Mouse (Mus musculus) ovary, postnatal 10 days (tissue): Measurements from ENCODE around the gene Trmo.

Experiments used
- DNase-seq: peaks from one replicate; pipeline ENCODE4 v3.0.0; 2022; ENCODE audit warnings: low spot score

Gene Trmo

DNA sequence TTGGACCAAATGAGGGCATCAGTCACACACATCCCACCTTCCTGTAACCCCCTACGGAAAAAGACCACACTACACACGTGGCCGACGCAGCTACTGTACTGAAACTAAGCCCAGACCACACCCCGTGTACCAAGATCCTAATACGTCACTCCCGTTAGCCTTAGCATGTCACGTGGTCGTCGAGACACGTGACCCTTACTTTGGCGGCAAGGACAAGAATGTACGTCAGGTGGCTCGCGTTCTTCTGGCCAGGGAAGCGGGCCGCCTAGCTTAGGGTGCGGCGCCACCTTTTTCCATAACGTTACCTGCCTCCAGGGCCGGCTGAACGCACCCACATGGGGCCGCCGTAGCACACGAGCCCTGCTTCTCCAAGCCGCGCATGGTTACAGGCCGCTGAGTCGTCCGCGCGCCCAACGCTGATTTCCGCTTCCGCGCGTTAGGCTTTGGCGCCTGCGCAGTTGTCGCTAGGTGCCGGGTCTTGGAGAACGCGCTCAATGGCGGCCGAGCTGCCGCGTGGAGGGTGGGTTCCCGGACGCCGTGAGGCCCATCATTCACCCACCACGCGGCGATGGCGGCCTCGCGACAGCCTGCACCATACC is at the start of gene Trmo:
Trmo (minus strand) TSS at position 425 of the 599 bp plus-strand sequence.
- DNase-seq: peak; percentile 93

DNA sequence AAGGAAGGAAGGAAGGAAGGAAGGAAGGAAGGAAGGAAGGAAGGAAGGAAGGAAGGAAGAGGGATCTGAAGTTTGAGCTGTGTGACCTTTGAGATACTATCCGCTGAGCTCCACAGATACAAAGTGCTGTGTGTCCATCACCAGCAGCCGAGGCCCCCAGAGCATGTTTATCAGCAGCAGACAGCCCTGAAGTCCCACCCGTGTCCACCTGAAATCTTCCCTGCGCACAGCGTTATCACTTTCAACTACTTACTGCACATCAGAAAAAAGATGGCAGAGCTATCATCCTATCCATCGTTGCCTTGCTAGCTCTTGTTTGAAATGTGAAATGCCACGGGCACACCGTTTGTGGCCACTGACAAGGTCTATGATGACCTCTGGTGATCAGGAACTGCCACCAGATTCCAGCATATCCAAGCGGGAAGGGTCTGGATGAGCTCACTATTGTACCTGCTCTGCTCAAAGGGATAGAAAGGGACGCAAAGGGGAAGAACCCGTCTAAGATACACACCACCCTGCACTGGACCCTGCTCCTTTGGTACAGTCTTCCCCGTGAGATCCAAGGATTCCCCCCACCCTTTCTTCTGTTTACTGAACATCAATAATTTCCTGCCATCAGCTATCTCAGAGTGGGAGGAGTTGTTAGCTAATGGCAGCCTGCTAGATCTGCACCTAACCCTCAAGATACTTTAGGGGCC is 43.3 kb upstream of the Trmo start:
- no peak for DNase-seq

DNA sequence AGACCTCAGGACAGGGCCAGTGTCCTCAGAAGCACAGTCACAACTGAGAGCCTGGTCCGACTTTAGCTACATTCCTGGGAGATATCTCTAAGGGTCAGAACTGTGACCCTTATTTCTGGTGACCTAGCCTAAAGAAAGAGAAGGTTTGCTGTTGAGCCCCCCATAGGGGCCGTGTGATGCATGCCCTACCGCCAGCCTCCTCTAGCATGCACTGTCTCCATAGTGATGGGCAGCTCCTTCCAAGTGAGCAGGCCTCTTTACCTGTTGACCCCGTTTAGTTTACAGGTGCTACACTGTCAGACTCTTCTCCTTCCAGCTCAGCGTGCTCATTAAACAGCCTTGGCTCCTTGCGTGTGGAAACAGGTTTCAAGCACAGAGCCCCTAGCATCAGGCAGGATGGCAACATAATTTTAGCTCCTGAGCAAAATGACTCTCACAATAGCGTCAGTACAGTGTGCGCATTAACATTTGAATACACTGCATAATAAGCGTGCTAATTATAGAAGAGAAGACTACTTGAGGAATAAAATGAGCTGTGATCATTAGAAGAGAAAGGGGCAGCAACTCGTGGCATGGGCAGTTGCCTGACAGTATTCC is 39.8 kb upstream of the Trmo start:
- no peak for DNase-seq

DNA sequence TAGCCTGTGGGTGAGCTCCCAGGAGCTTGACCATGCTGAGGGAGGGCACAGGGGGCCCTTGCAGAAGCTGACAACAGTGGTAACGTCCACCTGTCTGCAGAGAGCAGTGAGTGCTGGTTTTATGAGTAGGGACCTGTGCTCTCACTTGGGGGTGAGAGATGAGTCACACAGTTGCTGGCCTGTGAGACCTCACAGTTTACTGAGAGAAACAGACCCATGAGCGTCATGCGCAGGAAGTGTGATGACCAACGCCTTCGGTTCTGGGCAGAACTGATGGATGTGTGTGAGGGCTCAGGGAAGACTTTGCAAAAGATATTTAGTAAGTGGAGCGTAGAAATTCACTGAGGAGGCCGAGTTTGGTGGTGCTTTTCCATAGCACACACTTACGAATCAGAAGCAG is 33.4 kb upstream of the Trmo start:
- DNase-seq: no peak

DNA sequence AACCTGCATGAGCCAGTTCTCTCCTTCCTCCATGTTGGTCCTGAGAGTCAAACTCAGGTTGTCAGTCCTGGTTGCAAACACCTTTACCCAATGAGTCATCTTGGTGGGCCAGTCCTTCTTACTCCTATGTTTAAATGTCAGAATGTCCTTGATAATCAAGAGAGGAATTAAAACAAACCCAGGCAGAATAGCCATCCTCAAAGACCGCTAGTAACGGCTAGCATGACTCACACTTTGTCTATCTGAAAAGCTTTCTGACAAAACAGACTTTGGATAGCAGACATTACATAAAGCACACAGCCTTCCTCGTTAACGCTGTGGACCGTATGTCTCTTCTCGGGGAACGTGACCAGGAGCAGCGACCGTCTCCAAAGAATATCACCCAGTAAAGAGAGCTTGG is 29.6 kb upstream of the Trmo start:
- no peak for DNase-seq

DNA sequence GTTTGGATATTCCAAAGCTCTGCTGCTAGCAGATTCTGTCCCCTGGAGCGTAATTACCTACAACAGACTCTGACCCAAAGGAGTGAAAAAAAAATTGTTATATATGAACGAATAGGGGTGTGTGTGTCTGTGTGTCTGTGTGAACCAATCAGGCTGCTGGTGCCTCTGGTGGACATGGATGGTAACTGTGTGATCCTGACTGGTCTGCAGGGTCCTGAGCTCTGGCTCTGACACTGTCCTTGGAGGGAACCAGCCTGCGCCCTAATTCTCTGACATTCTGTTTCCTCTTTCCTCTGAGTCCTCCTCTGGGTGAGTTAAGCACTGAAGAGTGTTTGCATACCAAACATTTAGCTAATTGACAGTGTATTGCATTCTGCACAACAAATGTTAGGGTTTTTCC is 28.3 kb upstream of the Trmo start:
- no peak for DNase-seq

DNA sequence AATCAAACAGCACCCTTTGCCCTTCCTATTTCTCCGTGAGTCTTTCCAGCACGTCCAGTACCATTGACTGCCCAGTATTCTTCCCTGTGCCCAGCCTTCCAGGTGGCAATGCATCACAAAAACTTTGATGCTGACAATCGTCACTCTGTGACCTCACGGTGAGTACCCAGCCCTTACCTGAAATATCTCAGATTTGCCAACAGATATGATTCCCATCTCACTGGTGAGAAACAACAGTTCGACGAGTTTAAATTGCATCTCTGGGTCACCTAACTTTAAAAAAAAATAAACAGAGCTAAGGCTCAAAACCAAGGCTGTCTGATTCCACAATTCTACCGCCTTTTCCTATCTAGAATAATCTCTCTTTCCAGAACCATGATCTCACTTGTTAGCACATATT is 24.2 kb upstream of the Trmo start, which contains the start of gene Hemgn:
Hemgn (minus strand) TSS at position 101 of the 400 bp plus-strand sequence.
- no peak for DNase-seq

DNA sequence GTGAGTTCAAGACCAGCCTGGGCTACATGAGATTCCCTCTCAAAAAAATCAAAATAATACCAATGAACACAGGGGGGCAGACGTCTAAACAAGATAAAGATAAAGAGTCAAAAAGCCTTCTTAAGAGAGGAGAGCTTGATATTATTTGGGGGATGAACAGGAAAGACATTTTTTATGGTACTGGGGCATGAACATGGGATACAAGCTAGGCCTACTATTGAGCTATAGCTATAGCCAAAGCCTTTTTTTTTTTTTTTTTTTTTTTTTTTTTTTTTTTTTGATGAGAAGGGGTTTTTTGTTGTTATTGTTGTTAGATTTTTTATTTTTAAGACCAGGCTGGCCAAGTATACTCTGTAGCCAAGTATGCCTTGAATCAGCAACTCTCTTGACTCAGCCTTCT is 22.9 kb upstream of the Trmo start:
- DNase-seq: no peak

DNA sequence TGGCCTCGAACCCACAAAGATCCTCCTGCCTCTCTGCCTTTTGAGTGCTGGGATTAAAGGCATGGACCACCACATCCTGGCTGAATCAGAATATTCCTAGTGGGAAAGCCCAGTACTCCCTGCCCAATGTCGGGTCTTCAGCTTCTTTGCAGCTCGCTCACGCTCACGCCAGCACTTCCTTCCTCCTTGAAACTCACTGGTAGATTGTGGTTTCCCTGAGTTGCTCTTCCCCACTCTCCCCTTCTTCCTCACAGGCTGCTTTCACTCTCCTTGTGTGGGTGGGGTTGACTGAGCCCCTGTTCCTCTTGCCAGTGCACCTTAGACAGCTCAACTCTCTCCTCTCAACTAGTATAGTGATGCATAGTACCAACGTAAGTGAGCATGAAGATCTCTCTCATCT is 22.3 kb upstream of the Trmo start:
- no peak for DNase-seq

DNA sequence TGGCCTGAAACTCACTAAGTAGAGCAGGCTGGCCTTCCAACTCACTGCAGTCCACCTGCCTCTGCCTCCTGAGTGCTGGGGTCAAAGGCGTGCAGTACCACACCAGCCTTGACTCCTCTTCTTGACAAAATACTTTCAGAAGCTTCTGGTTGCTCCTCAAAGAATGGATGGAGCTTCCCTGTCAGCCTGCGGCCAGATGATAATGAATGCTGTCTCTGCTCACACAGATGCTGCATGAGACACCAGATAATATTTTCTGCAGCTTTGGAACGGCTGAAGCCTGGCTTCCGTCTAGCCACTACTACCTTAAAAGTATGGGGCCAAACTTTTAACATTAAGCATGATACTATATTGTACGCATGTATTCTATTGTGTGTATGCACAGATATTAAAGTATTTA is 21.4 kb upstream of the Trmo start:
- no peak for DNase-seq

DNA sequence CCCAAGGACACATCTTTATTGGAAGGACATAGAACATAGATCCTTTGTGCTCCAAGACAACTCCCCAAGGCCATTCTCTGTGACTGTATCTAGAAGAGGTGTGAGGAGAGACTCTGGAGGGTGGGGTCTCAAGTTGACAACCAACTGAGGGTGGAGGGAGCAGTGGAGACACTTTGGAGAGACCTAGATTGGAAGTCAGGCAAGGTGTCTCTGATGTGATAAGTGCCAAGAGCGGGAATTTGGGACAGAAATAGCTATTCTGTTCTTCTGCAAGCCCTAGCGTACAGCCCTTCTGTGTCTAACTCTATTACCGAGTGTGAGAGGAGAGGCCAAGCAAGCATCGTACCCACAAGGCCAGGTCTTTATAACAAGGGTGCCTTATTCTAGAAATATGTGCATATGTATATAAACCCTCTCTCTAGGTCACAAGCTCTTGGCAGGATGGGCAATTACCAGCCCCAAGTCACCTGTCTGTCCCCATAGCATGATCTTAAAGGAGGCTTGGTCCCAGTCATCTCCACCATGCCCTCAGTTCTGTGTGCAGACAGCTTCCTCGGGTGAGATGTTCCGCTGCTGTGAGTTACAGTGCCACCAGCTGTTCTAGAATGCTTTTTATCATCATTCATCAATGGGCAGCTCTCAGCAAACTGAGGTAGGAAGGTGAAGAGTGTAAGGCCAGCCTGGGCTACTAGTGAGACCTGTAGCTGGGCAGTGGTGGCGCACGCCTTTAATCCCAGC is 17.9 kb upstream of the Trmo start:
- DNase-seq: no peak

DNA sequence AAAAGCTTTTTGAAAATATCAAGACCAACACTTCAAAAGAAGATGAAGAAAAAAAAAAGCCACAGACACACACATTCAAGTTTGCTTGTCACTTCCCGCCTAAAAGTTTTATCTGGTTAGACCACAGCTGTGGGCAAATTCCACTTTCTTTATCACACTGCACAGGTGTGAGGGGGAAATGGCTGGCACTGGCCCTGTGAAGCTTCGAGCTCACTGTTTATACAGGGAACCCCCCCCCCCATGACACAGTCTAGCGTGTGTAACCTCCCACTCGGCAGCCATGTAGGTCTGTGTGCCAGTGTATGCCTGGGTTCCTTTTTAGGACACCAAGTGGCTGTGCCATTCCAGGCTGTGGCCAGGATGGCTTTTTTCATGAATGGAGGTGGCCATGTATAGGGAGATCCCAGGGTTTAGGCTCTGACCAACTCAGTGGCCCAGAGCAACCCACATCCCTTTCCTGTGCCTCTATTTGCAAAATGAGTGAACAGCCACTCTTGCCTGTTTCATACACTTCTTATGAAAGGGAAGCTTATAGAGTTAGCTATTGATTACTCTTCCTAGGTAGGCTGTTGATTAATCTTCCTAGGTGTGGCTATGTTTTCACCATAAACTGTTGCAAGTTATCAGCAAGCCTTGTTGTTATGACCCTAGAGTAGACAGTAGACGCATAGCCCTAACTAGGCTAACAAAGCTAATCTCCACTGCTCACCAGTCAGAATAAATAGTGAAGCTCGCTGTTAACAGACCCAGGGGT is 15.0 kb upstream of the Trmo start:
- DNase-seq: no peak

DNA sequence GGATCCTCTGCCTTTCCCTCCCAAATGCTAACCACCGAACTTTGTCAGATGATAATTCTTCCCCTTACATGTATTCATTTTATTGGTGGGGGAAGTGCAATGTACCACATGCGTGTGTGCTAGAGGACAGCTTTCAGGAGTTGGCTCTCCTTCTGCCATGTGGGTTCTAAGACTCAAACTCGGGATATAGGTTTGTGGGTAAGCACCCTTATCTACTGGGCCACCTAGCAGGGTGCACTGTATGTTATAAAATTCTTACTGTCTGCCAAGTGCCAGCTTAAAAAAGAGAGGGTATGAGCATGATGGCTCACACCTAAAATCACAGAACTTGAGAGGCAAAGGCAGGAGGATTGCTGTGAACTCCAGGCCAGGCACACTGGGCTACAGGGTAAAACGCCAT is 9.6 kb upstream of the Trmo start:
- no peak for DNase-seq

DNA sequence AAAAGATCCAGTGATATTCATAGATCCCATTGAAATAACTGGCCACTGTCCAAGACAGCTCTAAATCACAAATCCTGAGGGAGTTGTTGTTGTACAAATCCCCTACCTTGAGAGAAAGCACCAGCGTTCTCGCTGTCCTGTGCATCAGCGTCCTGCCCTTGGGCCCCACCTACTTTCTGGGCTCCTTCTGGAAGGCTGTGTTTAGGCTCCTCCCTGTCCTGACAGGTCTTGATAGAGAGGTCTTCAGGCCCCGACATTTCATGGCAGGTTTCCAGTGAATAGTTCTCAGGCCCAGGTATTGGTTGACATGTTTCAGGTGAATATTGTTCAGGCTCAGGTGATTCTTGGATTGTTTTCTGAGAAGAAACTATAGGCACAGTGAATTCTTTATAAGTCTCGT is 6.5 kb upstream of the Trmo start:
- DNase-seq: no peak

DNA sequence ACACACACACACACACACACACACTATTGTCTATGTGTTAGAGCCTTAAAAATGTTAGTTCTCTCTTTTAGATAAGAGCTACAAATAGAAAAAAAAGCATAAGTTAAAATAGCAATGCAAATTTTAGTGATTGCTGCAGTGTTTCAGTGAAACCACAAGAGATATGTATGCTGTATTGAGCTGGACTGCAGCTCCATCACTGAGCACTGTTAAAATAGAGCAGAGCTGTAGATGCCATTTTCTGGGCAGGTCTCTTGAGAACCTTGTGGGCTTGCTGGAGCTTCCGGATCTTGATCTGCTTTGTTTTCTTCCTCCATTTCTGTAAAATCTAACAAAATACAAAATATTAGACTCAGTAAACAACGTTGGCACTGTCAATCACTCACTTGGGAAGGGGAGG is 5.2 kb upstream of the Trmo start:
- no peak for DNase-seq

DNA sequence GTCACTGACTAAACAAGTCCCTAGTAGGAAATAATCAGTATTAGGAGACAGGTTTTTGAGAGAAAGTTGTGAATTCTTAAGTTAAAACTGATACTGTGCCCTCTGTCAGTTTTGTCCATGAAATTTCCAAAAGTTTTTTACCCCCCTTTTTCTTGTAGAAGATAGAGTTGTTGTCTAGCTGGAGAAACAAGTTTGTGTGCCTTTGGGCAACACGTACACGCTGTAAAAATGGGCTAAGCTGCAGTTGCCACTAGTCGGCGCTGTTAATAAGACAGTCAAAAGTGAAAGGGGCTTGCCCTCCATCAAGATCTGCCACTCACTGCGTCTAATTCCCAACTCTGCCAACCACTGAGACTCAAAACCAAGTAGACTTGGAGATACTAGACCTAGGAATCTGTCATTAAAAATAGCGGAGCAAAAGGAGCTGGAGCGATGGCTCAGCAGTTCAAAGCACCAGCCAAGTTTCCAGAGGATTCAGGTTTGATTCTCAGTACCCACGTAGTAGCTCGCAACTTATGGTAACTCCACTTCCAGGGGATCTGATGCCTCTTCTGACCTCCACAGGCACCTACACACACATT is 1.2 kb upstream of the Trmo start:
- DNase-seq: peak; percentile 41

DNA sequence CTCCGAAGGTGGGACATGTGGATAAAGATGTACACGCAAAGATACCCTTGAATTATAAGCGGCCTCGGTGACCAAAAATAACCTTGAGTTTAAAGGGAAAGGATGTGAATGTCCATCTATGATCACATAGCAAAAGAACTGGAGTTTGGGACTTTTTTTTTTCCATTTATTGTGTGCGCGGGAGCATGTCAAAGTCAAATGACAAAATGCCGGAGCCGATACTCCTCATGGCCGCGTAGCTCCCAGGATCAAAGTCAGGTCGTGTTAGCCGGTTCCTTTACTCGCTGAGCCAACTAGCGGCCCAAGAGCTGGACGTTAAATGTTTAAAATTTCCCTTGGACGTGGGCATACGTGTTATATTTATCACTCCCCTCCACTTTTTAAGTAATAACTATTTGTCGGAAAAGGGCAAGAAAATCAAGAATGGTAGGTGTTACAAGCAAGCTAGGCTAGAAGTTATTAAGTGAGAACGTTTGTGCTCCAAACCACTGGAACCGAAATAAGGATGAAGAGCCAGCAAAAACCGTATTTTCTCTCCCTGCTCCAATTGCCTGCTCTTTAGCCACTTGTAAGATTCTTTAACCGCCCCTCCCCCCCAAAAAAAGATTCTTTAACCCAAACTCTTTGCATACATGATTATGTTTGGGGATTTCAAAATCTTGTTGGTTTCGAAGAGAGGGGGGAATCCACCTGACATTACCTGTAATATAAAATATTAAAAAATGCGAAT is 540 bp upstream of the Trmo start:
- DNase-seq: no peak

DNA sequence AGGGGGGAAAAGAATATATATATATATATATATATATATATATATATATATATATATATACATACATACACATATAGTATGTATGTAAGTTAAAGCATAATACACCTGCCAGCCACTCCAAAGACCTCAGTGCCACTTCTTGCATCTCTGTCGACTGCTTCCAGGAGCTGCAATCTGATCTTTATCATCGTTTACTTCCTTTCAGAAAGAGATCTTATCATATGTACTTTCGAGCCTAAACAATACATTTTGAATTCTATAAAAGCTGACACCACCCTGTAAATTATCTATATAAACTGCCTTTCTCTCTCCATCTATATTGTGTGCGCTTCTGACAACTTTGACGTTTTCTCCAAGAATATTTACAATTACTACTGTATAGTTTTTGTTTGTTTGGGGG is 681 bp downstream of the Trmo start:
- no peak for DNase-seq

DNA sequence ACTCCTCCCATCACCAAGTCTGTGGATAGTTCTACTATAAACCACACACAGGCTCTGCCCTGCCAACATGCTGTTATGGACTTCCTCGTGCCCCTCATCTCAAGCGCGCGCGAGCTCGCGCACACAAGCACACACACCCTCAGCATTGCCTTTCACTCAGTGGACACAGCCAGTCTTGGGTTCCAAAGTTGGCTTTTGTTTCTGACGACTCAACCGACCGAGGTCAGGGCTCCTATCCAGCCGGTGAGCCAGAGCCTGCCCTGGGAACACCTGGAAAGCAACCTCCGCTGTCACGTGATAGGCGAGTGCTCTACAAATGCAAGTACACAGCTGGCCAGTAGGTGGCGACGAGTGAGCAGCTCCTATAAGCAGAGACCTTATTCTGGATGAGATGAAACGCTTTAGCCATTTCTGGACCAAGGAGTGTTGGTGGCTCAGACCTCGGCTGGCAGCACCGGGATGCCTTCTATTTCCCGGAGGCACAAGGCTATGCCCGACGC is 14.3 kb downstream of the Trmo start:
- DNase-seq: peak; percentile 54

DNA sequence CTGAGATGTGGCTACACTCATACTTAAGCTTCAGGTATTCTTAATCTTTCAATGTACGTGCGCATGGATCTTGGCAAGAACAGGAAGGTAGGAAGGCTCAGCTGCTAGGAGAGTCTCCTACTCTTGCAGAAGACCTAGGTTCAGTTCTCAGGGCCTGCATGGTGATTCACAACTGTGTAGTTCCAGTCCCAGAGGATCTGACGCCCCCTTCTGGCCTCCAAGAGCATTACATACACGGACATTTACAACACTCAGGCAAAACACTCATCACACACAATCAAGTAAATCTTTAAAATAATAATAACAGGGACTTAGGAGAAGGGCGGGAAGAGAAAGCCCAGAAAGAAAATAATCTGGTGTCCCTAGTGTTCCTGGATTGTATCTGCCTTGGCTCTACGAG is 14.8 kb downstream of the Trmo start:
- DNase-seq: no peak

DNA sequence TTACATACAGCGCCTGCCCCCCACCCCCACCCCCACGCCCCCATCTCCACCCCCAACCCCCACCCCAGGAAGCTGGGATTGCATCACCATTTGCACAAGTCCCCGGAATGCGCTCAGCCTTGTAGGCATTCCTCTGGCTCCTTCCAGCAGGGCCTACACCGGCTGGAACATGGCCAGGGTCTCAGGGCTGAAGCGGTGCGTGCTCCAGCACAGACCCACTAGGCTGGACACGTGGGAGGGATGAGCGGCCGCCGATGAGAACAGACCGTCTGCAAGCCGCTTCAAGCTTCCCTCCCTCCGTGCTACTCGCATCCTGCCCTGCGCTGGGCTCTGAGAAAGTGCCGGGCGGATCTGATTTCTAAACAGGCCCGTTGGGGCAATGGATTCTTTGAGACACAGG is 18.2 kb downstream of the Trmo start:
- peak; percentile 21 for DNase-seq
